Mouse (Mus musculus) embryonic facial prominence, embryonic 14.5 days (tissue): ENCODE results near the gene Rasa4. TPM values are rescaled to one million over a fixed set of nuclear protein-coding genes. Genes with fewer than 3 reads are reported as not detected.
A peak's percentile ranks its signal among the peaks of the same experiment; 100 is the strongest.
"Not testable (repeated sequence)": the region's sequence is repeated elsewhere in the genome, so short reads cannot be mapped to it uniquely, and the experiment has no call there.

Source experiments
- ATAC-seq: fragments of 200-750 bp; cut with Nextera tagmentation; 2 replicates; pipeline ENCODE4 v1.8.0; 2017; ENCODE audit warnings: low read depth, moderate number of reproducible peaks, moderate TSS enrichment
- DNase-seq: peaks from one replicate; pipeline ENCODE4 v3.0.0-alpha.2; 2015; ENCODE audit warnings: low spot score
- H3K27ac ChIP-seq: fragments of 300-500 bp; sonication (generic); replicated peaks from 2 replicates; pipeline ENCODE4 v1.5.1; 2014; ENCODE audit warnings: low read depth, mild to moderate bottlenecking, low read length, moderate library complexity
- H3K27me3 ChIP-seq: fragments of 300-500 bp; sonication (generic); replicated peaks from 2 replicates; pipeline ENCODE4 v1.6.1; 2014; ENCODE audit warnings: low read length; ENCODE audit not compliant: control insufficient read depth, insufficient read depth
- H3K36me3 ChIP-seq: fragments of 300-500 bp; sonication (generic); 2 replicates; pipeline ENCODE4 v1.6.1; 2014; ENCODE audit warnings: low read length, mixed read lengths; ENCODE audit not compliant: control insufficient read depth, insufficient read depth
- H3K4me1 ChIP-seq: fragments of 300-500 bp; sonication (generic); 2 replicates; pipeline ENCODE4 v1.6.1; 2014; ENCODE audit warnings: antibody characterized with exemption, low read length; ENCODE audit not compliant: control insufficient read depth, insufficient read depth
- H3K4me2 ChIP-seq: fragments of 300-500 bp; sonication (generic); 2 replicates; pipeline ENCODE4 v1.6.1; 2014; ENCODE audit warnings: low read depth, mild to moderate bottlenecking, low read length, moderate library complexity, mixed read lengths
- H3K4me3 ChIP-seq: fragments of 300-500 bp; sonication (generic); 2 replicates; pipeline ENCODE4 v1.5.1; 2014; ENCODE audit warnings: low read depth, mild to moderate bottlenecking, low read length
- H3K9ac ChIP-seq: fragments of 300-500 bp; sonication (generic); 2 replicates; pipeline ENCODE4 v1.6.1; 2014; ENCODE audit warnings: low read depth, mild to moderate bottlenecking, low read length, moderate library complexity, mixed read lengths
- H3K9me3 ChIP-seq: fragments of 300-500 bp; sonication (generic); 2 replicates; pipeline ENCODE4 v1.6.1; 2016; ENCODE audit warnings: low read length; ENCODE audit not compliant: control insufficient read depth
- WGBS: fragments of 180-500 bp; shearing (Covaris S2); extraction: QIAGEN DNeasy Blood & Tissue Kit; methylation state at CpG from one replicate; pipeline ENCODE4 v1.1.7; 2014; 5-methylcytosine and 5-hydroxymethylcytosine counted together
- polyA plus RNA-seq: library from polyadenylated mRNA; unstranded; fragments of >200 nt; fragmentation: Nextera tagmentation; extraction: Ambion mirVana; gene quantifications from 2 replicates; pipeline ENCODE4 v1.2.1, GENCODE M21; 2014

Gene Rasa4
- polyA plus RNA-seq, 1 experiment from 2014 or later: 11.4 TPM

DNA sequence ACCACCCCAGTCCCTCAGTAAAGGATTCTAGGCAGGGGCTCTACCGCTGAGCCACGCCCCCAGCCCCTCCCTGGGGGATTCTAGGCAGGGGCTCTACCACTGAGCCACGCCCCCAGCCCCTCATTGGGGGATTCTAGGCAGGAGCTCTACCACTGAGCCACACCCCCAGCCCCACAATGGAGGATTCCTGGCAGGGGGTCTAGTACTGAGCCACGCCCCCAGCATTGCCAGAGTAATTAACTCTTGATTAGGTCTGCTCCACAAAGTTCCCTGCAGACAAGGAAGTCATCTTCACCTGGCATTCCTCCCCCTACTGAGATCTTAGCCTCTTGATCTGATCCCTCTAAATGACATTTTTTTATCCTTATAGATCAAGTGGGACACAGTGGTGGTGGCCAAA lies 29.8 kb downstream of the Rasa4 start:
- H3K4me2 ChIP-seq, H3K9ac ChIP-seq, H3K36me3 ChIP-seq, H3K4me3 ChIP-seq, DNase-seq, ATAC-seq, H3K27ac ChIP-seq, H3K27me3 ChIP-seq, H3K9me3 ChIP-seq: not testable (repeated sequence)
- WGBS: 46% methylated on average over 4 of the region's 4 CpGs
- H3K4me1 ChIP-seq: peaks cover 14% of the 10 kb centered on the region

- Histone ChIP-seq H3K27ac (peak within 1 kb of the TSS; percentile 61), H3K27me3 (no peaks in the 10 kb centered on the region), H3K4me3 (peak within 1 kb of the TSS; percentile 90), H3K9me3 (no peaks in the 10 kb centered on the region), H3K9ac (peak within 1 kb of the TSS; percentile 89), H3K4me2 (peak within 1 kb of the TSS; percentile 88), H3K36me3 (peaks cover 18% of the 10 kb centered on the region), H3K4me1 (peaks cover 14% of the 10 kb centered on the region)
- ATAC-seq: peak; percentile 97
- peak; percentile 98 for DNase-seq
- WGBS: 3% methylated on average over 38 of the region's 42 CpGs
Observed at GRCm38 (mm10) chr5:136115891-136116783, 32.4 kb downstream of the Rasa4 start, which contains the start of gene Polr2j. TSS of gene Polr2j (plus strand) at chr5:136116631.

DNA sequence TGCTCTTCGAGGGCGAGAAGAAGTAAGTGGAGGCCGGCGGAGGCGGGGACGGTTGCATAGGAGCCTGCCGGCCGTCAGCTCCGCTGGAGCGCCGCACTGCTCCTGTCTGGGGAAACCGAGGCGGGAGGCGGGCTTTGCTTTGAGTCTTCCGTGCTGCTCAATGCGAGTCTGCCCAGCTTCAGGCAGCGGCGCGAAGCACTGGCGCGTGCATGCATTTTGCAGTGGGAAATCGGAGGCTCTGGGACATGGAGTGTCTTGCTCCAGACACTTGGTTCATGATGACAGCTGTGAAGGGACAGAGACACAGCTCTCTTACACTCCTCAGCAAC lies 33.0 kb downstream of the Rasa4 start:
- peaks cover 22% of the 10 kb centered on the region for H3K36me3 ChIP-seq
- H3K27me3 ChIP-seq: no peaks in the 10 kb centered on the region
- H3K4me2 ChIP-seq: peak overlapping the region; percentile 88
- no peaks in the 10 kb centered on the region for H3K9me3 ChIP-seq
- peak overlapping the region; percentile 89 for H3K9ac ChIP-seq
- peaks cover 14% of the 10 kb centered on the region for H3K4me1 ChIP-seq
- H3K4me3 ChIP-seq: peak overlapping the region; percentile 90
- whole genome bisulfite sequencing: 0% methylated on average over 21 of the region's 22 CpGs
- peak; percentile 67 for ATAC-seq
- DNase-seq: no peak
- peak overlapping the region; percentile 61 for H3K27ac ChIP-seq

DNA sequence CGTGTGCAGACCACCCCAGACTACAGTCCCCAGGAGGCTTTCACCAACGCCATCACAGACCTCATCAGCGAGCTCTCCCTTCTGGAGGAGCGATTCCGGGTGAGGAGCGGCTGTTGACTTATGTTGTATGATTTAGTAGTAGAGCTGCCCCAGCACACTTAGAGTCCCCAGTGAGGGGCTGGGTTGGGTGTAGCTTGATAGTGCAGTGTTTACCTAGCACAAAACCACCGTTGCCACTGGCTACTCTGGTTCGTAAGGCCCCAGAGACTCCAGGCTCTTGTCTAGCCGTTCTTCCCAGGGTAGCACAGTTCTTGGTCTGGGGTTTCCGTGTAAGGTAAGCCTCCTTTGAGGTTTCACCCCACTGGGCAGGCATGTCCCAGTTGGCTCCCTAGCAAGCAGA lies 38.4 kb downstream of the Rasa4 start:
- WGBS: 84% methylated on average over 10 of the region's 10 CpGs
- H3K4me1 ChIP-seq: peaks cover 7% of the 10 kb centered on the region
- peaks cover 70% of the 10 kb centered on the region for H3K36me3 ChIP-seq
- H3K9ac ChIP-seq: no peak overlapping the region
- H3K27me3 ChIP-seq: no peaks in the 10 kb centered on the region
- no peak overlapping the region for H3K27ac ChIP-seq
- no peaks in the 10 kb centered on the region for H3K9me3 ChIP-seq
- H3K4me2 ChIP-seq: no peak overlapping the region
- ATAC-seq (no peak), DNase-seq (no peak)
- no peak overlapping the region for H3K4me3 ChIP-seq

GRCm38 (mm10) chr5:136135571-136136291 lies 52.0 kb downstream of the Rasa4 start, which contains the start of the genes Lrwd1 and Alkbh4:
TSS of gene Lrwd1 (minus strand) at chr5:136136074.
TSS of gene Alkbh4 (plus strand) at chr5:136136146.
- Histone ChIP-seq H3K4me1 (peaks cover 11% of the 10 kb centered on the region), H3K36me3 (peaks cover 51% of the 10 kb centered on the region), H3K4me3 (peak within 1 kb of the TSS; percentile 85), H3K9me3 (no peaks in the 10 kb centered on the region), H3K4me2 (peak within 1 kb of the TSS; percentile 75), H3K27me3 (no peaks in the 10 kb centered on the region), H3K9ac (peak within 1 kb of the TSS; percentile 79), H3K27ac (peak within 1 kb of the TSS; percentile 56; the same call in 1 of the 2 replicates)
- ATAC-seq: peak; percentile 96
- DNase-seq: peak; percentile 98
- under 1% methylated on average over 59 of the region's 60 CpGs for whole genome bisulfite sequencing

GRCm38 (mm10) chr5:136136292-136136990 lies 52.7 kb downstream of the Rasa4 start:
- peak overlapping the region; percentile 85 for H3K4me3 ChIP-seq
- DNase-seq: no peak
- peak overlapping the region; percentile 79 for H3K9ac ChIP-seq
- H3K9me3 ChIP-seq: no peaks in the 10 kb centered on the region
- WGBS: 5% methylated on average over 20 of the region's 20 CpGs
- H3K27ac ChIP-seq: peak overlapping the region; percentile 40; the same call in 1 of the 2 replicates
- ATAC-seq: peak; percentile 7
- peaks cover 11% of the 10 kb centered on the region for H3K4me1 ChIP-seq
- peak overlapping the region; percentile 75 for H3K4me2 ChIP-seq
- H3K27me3 ChIP-seq: no peaks in the 10 kb centered on the region
- peaks cover 54% of the 10 kb centered on the region for H3K36me3 ChIP-seq

DNA sequence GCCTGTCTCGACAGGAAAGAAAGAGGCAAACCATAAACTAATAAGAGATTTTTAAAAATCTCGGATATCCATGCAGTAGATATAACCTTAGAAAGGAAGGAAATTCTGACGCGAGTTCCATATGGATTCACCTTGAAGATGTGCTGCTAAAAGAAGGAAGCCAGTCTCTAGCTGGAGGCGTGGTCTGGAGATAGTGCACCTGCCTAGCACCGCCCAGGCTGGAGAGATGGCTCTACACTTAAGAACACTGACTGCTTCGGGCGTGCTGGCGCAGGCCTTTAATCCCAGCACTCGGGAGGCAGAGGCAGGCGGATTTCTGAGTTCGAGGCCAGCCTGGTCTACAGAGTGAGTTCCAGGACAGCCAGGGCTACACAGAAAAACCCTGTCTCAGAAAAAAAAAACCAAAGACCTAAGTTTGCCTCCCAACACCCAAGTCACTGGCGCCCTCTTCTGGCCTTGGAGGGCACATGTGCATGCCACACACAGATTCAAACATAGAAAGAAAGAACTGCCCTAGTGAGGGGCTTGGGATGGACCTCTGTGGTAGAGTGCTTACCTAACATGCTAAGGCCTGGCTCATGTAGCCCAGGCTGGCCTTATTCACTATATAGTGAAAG lies 54.0 kb downstream of the Rasa4 start:
- peaks cover 47% of the 10 kb centered on the region for H3K36me3 ChIP-seq
- peaks cover 11% of the 10 kb centered on the region for H3K4me1 ChIP-seq
- H3K4me3 ChIP-seq: no peak overlapping the region
- no peak overlapping the region for H3K27ac ChIP-seq
- no peaks in the 10 kb centered on the region for H3K9me3 ChIP-seq
- ATAC-seq (no peak), DNase-seq (peak; percentile 19)
- 82% methylated on average over 12 of the region's 13 CpGs for WGBS
- H3K4me2 ChIP-seq: no peak overlapping the region
- H3K27me3 ChIP-seq: no peaks in the 10 kb centered on the region
- H3K9ac ChIP-seq: no peak overlapping the region

- 0 out of 2 replicates have a peak, but pooled peaks cover 3% of the 10 kb centered on the region for H3K9me3 ChIP-seq
- ATAC-seq: no peak
- no peak overlapping the region for H3K4me3 ChIP-seq
- DNase-seq: no peak
- peaks cover 11% of the 10 kb centered on the region for H3K4me1 ChIP-seq
- H3K36me3 ChIP-seq: peaks cover 34% of the 10 kb centered on the region
- H3K27ac ChIP-seq: no peak overlapping the region
- no peak overlapping the region for H3K4me2 ChIP-seq
- 95% methylated on average over 13 of the region's 13 CpGs for WGBS
- no peak overlapping the region for H3K9ac ChIP-seq
- H3K27me3 ChIP-seq: no peaks in the 10 kb centered on the region
Observed at GRCm38 (mm10) chr5:136139393-136139792, 55.7 kb downstream of the Rasa4 start.
